ENCODE assay signal across 30 mouse cellular contexts in genomic region chr12:76865266-76865665, GRCm38 (mm10). TPM values are rescaled to one million over a fixed set of nuclear protein-coding genes. Genes with fewer than 3 reads are reported as not detected.
DNase-seq lines count a peak whose midpoint lies in the region; ATAC-seq lines count a peak whose summit lies in the region.
"Had no signal": no experiment of that assay in that cellular context is flagged by ENCODE, and none has a peak within 500 bp of the region (broad histone marks: within the 10 kb centered on the region; RNA-seq: fewer than 3 reads in every experiment).

No protein-coding gene starts in this region.

- H3K4me3 ChIP-seq in heart, embryonic 12.5 days = no peak overlapping the region
- H3K4me3 ChIP-seq in embryonic facial prominence, embryonic 10.5 days = no peak overlapping the region
- no peak overlapping the region for H3K4me3 ChIP-seq in embryonic facial prominence, embryonic 11.5 days (ENCODE audit: low read depth, low read length)
- H3K4me3 ChIP-seq in embryonic facial prominence, embryonic 15.5 days (replicated peaks) = no peak overlapping the region
- H3K4me3 ChIP-seq in forebrain, embryonic 12.5 days (replicated peaks) = no peak overlapping the region
- H3K4me3 ChIP-seq: erythroblast, embryonic 14.5 days; forebrain, embryonic 10.5 days; gastrocnemius, adult 2 months; heart, embryonic 10.5 days; hindbrain, embryonic 10.5 days; hindbrain, embryonic 13.5 days; intestine, embryonic 15.5 days had no signal

- no peak for ATAC-seq in heart, embryonic 12.5 days (ENCODE audit: insufficient number of reproducible peaks, low FRiP score)
- ATAC-seq in embryonic facial prominence, embryonic 11.5 days (replicated peaks; ENCODE audit: insufficient number of reproducible peaks, low FRiP score, low TSS enrichment, low read depth) = no peak
- no peak for ATAC-seq in embryonic facial prominence, embryonic 15.5 days (ENCODE audit: insufficient number of reproducible peaks, low FRiP score, low TSS enrichment, low read depth)
- ATAC-seq in forebrain, embryonic 12.5 days (ENCODE audit: low FRiP score) = no peak
- ATAC-seq: CD4-positive, CD25-positive, alpha-beta regulatory T cell, adult 4 months; forebrain, embryonic 14.5 days; forebrain, postnatal 0 days; hindbrain, embryonic 16.5 days; intestine, embryonic 15.5 days had no signal

- no peak overlapping the region for H3K27ac ChIP-seq in heart, embryonic 12.5 days (ENCODE audit: poor library complexity, severe bottlenecking)
- H3K27ac ChIP-seq in embryonic facial prominence, embryonic 10.5 days (replicated peaks) = no peak overlapping the region
- no peak overlapping the region for H3K27ac ChIP-seq in embryonic facial prominence, embryonic 11.5 days (replicated peaks; ENCODE audit: low read depth, low read length)
- H3K27ac ChIP-seq in embryonic facial prominence, embryonic 15.5 days (replicated peaks) = peak overlapping the region; percentile 55; the same call in 1 of the 2 replicates
- H3K27ac ChIP-seq in forebrain, embryonic 12.5 days = no peak overlapping the region
- H3K27ac ChIP-seq: forebrain, embryonic 10.5 days; gastrocnemius, adult 2 months; heart, embryonic 10.5 days; hindbrain, embryonic 10.5 days; hindbrain, embryonic 13.5 days; intestine, embryonic 15.5 days had no signal

- no peak overlapping the region for H3K9ac ChIP-seq in heart, embryonic 12.5 days
- H3K9ac ChIP-seq in embryonic facial prominence, embryonic 11.5 days (replicated peaks; ENCODE audit: low read length) = no peak overlapping the region
- H3K9ac ChIP-seq in embryonic facial prominence, embryonic 15.5 days = no peak overlapping the region
- H3K9ac ChIP-seq in forebrain, embryonic 12.5 days = no peak overlapping the region
- H3K9ac ChIP-seq: forebrain, postnatal 0 days; hindbrain, embryonic 13.5 days; intestine, embryonic 15.5 days had no signal

- peaks cover 12% of the 10 kb centered on the region; the same call in 1 of the 2 replicates for H3K36me3 ChIP-seq in heart, embryonic 12.5 days
- peaks cover 16% of the 10 kb centered on the region for H3K36me3 ChIP-seq in embryonic facial prominence, embryonic 10.5 days (replicated peaks)
- H3K36me3 ChIP-seq in embryonic facial prominence, embryonic 11.5 days (replicated peaks; ENCODE audit: control insufficient read depth, insufficient read depth, low read depth, low read length) = no peaks in the 10 kb centered on the region
- 0 out of 2 replicates have a peak, but pooled peaks cover 7% of the 10 kb centered on the region for H3K36me3 ChIP-seq in embryonic facial prominence, embryonic 15.5 days
- H3K36me3 ChIP-seq in forebrain, embryonic 12.5 days (replicated peaks) = peaks cover 9% of the 10 kb centered on the region; the same call in 1 of the 2 replicates
- H3K36me3 ChIP-seq: intestine, embryonic 15.5 days had no signal

- H3K4me2 ChIP-seq in heart, embryonic 12.5 days = no peak overlapping the region
- H3K4me2 ChIP-seq in embryonic facial prominence, embryonic 11.5 days (ENCODE audit: low read depth, low read length) = no peak overlapping the region
- no peak overlapping the region for H3K4me2 ChIP-seq in embryonic facial prominence, embryonic 15.5 days (replicated peaks)
- H3K4me2 ChIP-seq in forebrain, embryonic 12.5 days = no peak overlapping the region
- H3K4me2 ChIP-seq: hindbrain, embryonic 13.5 days; intestine, embryonic 15.5 days had no signal

- H3K9me3 ChIP-seq in heart, embryonic 12.5 days (replicated peaks) = no peaks in the 10 kb centered on the region
- H3K9me3 ChIP-seq in embryonic facial prominence, embryonic 10.5 days = no peaks in the 10 kb centered on the region
- no peaks in the 10 kb centered on the region for H3K9me3 ChIP-seq in embryonic facial prominence, embryonic 11.5 days (replicated peaks; ENCODE audit: control insufficient read depth, low read length)
- no peaks in the 10 kb centered on the region for H3K9me3 ChIP-seq in embryonic facial prominence, embryonic 15.5 days (replicated peaks)
- no peaks in the 10 kb centered on the region for H3K9me3 ChIP-seq in forebrain, embryonic 12.5 days
- H3K9me3 ChIP-seq: forebrain, embryonic 10.5 days; heart, embryonic 10.5 days; hindbrain, embryonic 10.5 days; hindbrain, embryonic 13.5 days; intestine, embryonic 15.5 days had no signal

- peaks cover 26% of the 10 kb centered on the region for H3K4me1 ChIP-seq in heart, embryonic 12.5 days (replicated peaks)
- peaks cover 25% of the 10 kb centered on the region; the same call in 1 of the 2 replicates for H3K4me1 ChIP-seq in embryonic facial prominence, embryonic 10.5 days
- H3K4me1 ChIP-seq in embryonic facial prominence, embryonic 11.5 days (ENCODE audit: control insufficient read depth, insufficient read depth, low read length) = no peaks in the 10 kb centered on the region
- H3K4me1 ChIP-seq in embryonic facial prominence, embryonic 15.5 days = peaks cover 14% of the 10 kb centered on the region
- no peaks in the 10 kb centered on the region for H3K4me1 ChIP-seq in forebrain, embryonic 12.5 days
- H3K4me1 ChIP-seq: hindbrain, embryonic 13.5 days; intestine, embryonic 15.5 days had no signal

- no peaks in the 10 kb centered on the region for H3K27me3 ChIP-seq in heart, embryonic 12.5 days (replicated peaks)
- no peaks in the 10 kb centered on the region for H3K27me3 ChIP-seq in embryonic facial prominence, embryonic 10.5 days (replicated peaks; ENCODE audit: low read depth, poor library complexity, severe bottlenecking)
- no peaks in the 10 kb centered on the region for H3K27me3 ChIP-seq in embryonic facial prominence, embryonic 11.5 days (ENCODE audit: control insufficient read depth, insufficient read depth, low read length)
- no peaks in the 10 kb centered on the region for H3K27me3 ChIP-seq in embryonic facial prominence, embryonic 15.5 days
- no peaks in the 10 kb centered on the region for H3K27me3 ChIP-seq in forebrain, embryonic 12.5 days
- H3K27me3 ChIP-seq: hindbrain, embryonic 13.5 days; intestine, embryonic 15.5 days had no signal

- DNase-seq in heart, adult 11 months = peak; percentile 84
- DNase-seq in embryonic facial prominence, embryonic 10.5 days (ENCODE audit: low spot score) = peak; percentile 23
- DNase-seq in embryonic facial prominence, embryonic 11.5 days (ENCODE audit: low spot score) = peak; percentile 41
- no peak for DNase-seq in thymus, adult 18-20 months
- DNase-seq in lung, postnatal 4 days = no peak
- DNase-seq: adrenal gland, adult 2 months; adrenal gland, postnatal 14 days; cerebellum, adult 11 months; cerebellum, adult 2 months; cerebellum, postnatal 10 days; cerebellum, postnatal 36 days; forebrain, postnatal 0 days; gastrocnemius, adult 2 months; gastrocnemius, postnatal 14 days; heart, adult 18-20 months; heart, postnatal 10 days; heart, postnatal 36 days; kidney, adult 11 months had no signal

- 75% methylated on average over 13 of the region's 13 CpGs for WGBS in heart, embryonic 12.5 days
- 66% methylated on average over 13 of the region's 13 CpGs for WGBS in embryonic facial prominence, embryonic 10.5 days
- WGBS in embryonic facial prominence, embryonic 11.5 days = 65% methylated on average over 13 of the region's 13 CpGs
- 40% methylated on average over 13 of the region's 13 CpGs for WGBS in embryonic facial prominence, embryonic 15.5 days
- 83% methylated on average over 13 of the region's 13 CpGs for WGBS in forebrain, embryonic 12.5 days

RNA-seq across cellular contexts. Expression of gene Rab15, which starts 42.6 kb away (rescaled TPM):
- 2.9 and 3.6 TPM in 2 replicates for polyA plus RNA-seq in heart, embryonic 12.5 days (2016; fragmentation: Nextera tagmentation; extraction: Ambion mirVana)
- polyA plus RNA-seq in embryonic facial prominence, embryonic 10.5 days (2016; fragmentation: Nextera tagmentation; extraction: Ambion mirVana) = 15.7 and 17.3 TPM in 2 replicates
- polyA plus RNA-seq in embryonic facial prominence, embryonic 11.5 days (2014; fragmentation: Nextera tagmentation; extraction: Ambion mirVana) = 11.5 and 14.3 TPM in 2 replicates
- 39.0 and 42.3 TPM in 2 replicates for polyA plus RNA-seq in embryonic facial prominence, embryonic 15.5 days (2015; fragmentation: Nextera tagmentation; extraction: Ambion mirVana)
- 11.8 and 13.8 TPM in 2 replicates for polyA plus RNA-seq in forebrain, embryonic 12.5 days (2016; fragmentation: Nextera tagmentation; extraction: Ambion mirVana)
- polyA plus RNA-seq: CD4-positive, CD25-positive, alpha-beta regulatory T cell, adult 4 months; erythroblast, embryonic 14.5 days had no signal

Comparison
In these comparisons a context has a peak if more than half of its experiments do, and no peak if none do; other contexts are left out.
1. DNase-seq: peak in heart, adult 11 months (single experiment), embryonic facial prominence, embryonic 10.5 days (single experiment) and embryonic facial prominence, embryonic 11.5 days (single experiment); none in thymus, adult 18-20 months (0 of 2) and lung, postnatal 4 days (0 of 2).